Mouse (Mus musculus): ENCODE measurements around the gene Ctsd. TPM values are rescaled to one million over a fixed set of nuclear protein-coding genes. Genes with fewer than 3 reads are reported as not detected.
A peak's percentile ranks its signal among the peaks of the same experiment; 100 is the strongest.

Gene Ctsd
- polyA plus RNA-seq, 1 experiment from 2014 or later = 267 TPM

DNA sequence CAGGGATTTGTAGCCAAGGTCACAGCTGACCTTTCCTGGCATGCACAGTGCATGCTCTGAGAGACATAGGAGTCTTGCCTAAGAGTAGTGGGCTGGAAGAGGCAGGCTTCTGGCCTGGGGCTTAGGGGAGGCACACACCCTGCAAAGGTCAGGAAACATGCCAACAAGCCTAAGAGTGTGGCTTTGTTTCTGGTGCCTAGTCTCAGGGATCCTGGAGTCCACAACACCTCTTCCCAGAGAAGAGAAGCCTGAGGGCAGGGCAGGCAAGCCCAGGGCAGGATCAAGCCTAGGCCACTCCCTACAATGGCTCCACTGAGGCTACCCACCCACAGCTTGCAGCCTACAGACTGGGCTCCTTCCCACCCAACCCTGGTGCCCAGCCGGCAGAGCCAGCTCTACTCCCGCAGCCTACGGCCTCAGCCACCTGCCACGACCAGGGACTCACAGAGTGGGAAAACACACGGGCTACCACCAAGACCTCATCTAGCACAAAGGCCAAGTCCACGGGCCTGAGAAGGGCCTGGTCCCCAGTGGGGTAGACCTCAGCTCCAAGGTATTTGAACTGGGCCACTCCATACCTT lies 1.1 kb downstream of the Ctsd start:
- Histone ChIP-seq H3K4me3 (ENCODE audit: low read depth, low read length) (peak overlapping the region; percentile 64), H3K4me1 (ENCODE audit: control insufficient read depth, insufficient read depth, low read length) (peaks cover 15% of the 10 kb centered on the region), H3K27ac (ENCODE audit: low read length) (no peak overlapping the region), H3K27me3 (ENCODE audit: control insufficient read depth, insufficient read depth, low read length) (no peaks in the 10 kb centered on the region), H3K9me3 (ENCODE audit: control insufficient read depth, low read depth, low read length) (no peaks in the 10 kb centered on the region), H3K4me2 (replicated peaks; ENCODE audit: low read depth, low read length) (peak overlapping the region; percentile 85), H3K36me3 (ENCODE audit: control insufficient read depth, insufficient read depth, low read length) (peaks cover 35% of the 10 kb centered on the region), H3K9ac (replicated peaks; ENCODE audit: low read depth, low read length) (peak overlapping the region; percentile 61)
- WGBS = 45% methylated on average over 6 of the region's 6 CpGs
- ATAC-seq (ENCODE audit: insufficient number of reproducible peaks, insufficient read depth, low FRiP score, low read depth) = no peak

DNA sequence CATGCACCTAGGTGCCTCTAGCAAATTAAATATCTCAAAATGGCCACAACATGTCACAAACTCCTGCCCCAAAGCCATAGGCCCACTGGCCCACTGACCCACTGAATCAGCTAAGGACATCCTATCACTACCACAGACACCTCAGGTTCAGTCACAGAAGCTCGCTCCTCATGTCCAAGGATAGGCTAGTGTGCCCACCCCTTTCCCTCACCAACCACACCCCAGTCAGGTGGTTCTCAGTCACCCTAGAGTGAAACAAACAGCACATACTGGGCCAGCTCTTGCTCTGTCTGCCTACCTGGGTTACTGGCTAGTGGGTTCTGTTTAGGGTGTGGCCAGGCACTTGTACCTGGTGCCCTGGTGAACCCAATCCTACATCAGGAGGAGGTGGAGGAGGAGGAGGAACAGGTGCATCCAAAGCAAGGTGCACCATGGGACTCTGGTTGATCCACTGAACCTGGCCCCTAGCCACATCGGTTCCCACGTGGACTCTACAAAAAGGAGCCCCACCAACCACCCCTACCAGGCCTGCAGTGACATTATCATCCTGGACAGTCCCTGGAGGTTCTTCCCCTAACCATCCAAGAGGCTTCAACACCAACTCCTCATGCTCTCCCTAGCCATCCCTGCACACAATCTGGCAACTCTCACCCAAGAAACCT lies 2.0 kb downstream of the Ctsd start:
- no peaks in the 10 kb centered on the region for H3K27me3 ChIP-seq (ENCODE audit: control insufficient read depth, insufficient read depth, low read length)
- ATAC-seq (ENCODE audit: insufficient number of reproducible peaks, insufficient read depth, low FRiP score, low read depth) = no peak
- peaks cover 42% of the 10 kb centered on the region for H3K36me3 ChIP-seq (ENCODE audit: control insufficient read depth, insufficient read depth, low read length)
- peak overlapping the region; percentile 64; the same call in 1 of the 2 replicates for H3K4me3 ChIP-seq (ENCODE audit: low read depth, low read length)
- peak overlapping the region; percentile 85 for H3K4me2 ChIP-seq (replicated peaks; ENCODE audit: low read depth, low read length)
- H3K4me1 ChIP-seq (ENCODE audit: control insufficient read depth, insufficient read depth, low read length) = peaks cover 15% of the 10 kb centered on the region
- H3K9ac ChIP-seq (replicated peaks; ENCODE audit: low read depth, low read length) = no peak overlapping the region
- H3K27ac ChIP-seq (ENCODE audit: low read length) = no peak overlapping the region; the same call in 1 of the 2 replicates
- H3K9me3 ChIP-seq (ENCODE audit: control insufficient read depth, low read depth, low read length) = no peaks in the 10 kb centered on the region
- 95% methylated on average over 3 of the region's 3 CpGs for WGBS

DNA sequence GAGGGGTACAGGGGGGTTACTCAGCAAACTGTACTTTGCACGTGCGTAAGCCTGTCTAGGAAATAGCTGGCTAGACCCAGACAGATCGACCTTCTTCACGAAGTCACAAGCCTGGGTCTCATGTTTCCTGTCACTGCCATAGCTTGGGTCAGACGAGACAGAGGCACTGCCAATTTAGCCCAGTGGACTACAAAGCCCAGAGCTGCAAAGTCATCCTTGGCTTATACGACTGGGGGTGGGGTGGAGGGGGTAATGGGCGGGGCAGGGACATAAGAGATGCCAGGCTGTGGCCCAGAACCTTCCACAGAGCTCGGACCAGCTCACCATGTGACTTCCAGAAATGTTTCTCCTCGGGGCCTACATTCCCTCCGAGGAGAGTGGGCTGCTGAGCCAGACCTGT lies 3.5 kb downstream of the Ctsd start:
- Histone ChIP-seq H3K4me2 (replicated peaks; ENCODE audit: low read depth, low read length) (no peak overlapping the region), H3K4me1 (ENCODE audit: control insufficient read depth, insufficient read depth, low read length) (peaks cover 15% of the 10 kb centered on the region), H3K27ac (ENCODE audit: low read length) (no peak overlapping the region), H3K9ac (replicated peaks; ENCODE audit: low read depth, low read length) (no peak overlapping the region), H3K4me3 (ENCODE audit: low read depth, low read length) (no peak overlapping the region), H3K9me3 (ENCODE audit: control insufficient read depth, low read depth, low read length) (no peaks in the 10 kb centered on the region), H3K36me3 (ENCODE audit: control insufficient read depth, insufficient read depth, low read length) (peaks cover 57% of the 10 kb centered on the region), H3K27me3 (ENCODE audit: control insufficient read depth, insufficient read depth, low read length) (no peaks in the 10 kb centered on the region)
- no peak for ATAC-seq (ENCODE audit: insufficient number of reproducible peaks, insufficient read depth, low FRiP score, low read depth)
- WGBS = 77% methylated on average over 10 of the region's 10 CpGs

GRCm38 (mm10) chr7:142382567-142382966 lies 5.3 kb downstream of the Ctsd start, which contains the start of gene Gm49369:
Gm49369 (minus strand) TSS chr7:142382667.
- no peak within 1 kb of the TSS for H3K4me2 ChIP-seq (replicated peaks; ENCODE audit: low read depth, low read length)
- H3K4me1 ChIP-seq (ENCODE audit: control insufficient read depth, insufficient read depth, low read length) = peaks cover 15% of the 10 kb centered on the region
- no peaks in the 10 kb centered on the region for H3K27me3 ChIP-seq (ENCODE audit: control insufficient read depth, insufficient read depth, low read length)
- no peaks in the 10 kb centered on the region for H3K9me3 ChIP-seq (ENCODE audit: control insufficient read depth, low read depth, low read length)
- no peak within 1 kb of the TSS for H3K4me3 ChIP-seq (ENCODE audit: low read depth, low read length)
- WGBS = 97% methylated on average over 5 of the region's 5 CpGs
- H3K36me3 ChIP-seq (ENCODE audit: control insufficient read depth, insufficient read depth, low read length) = peaks cover 74% of the 10 kb centered on the region
- H3K9ac ChIP-seq (replicated peaks; ENCODE audit: low read depth, low read length) = no peak within 1 kb of the TSS
- H3K27ac ChIP-seq (ENCODE audit: low read length) = no peak within 1 kb of the TSS
- no peak for ATAC-seq (ENCODE audit: insufficient number of reproducible peaks, insufficient read depth, low FRiP score, low read depth)

DNA sequence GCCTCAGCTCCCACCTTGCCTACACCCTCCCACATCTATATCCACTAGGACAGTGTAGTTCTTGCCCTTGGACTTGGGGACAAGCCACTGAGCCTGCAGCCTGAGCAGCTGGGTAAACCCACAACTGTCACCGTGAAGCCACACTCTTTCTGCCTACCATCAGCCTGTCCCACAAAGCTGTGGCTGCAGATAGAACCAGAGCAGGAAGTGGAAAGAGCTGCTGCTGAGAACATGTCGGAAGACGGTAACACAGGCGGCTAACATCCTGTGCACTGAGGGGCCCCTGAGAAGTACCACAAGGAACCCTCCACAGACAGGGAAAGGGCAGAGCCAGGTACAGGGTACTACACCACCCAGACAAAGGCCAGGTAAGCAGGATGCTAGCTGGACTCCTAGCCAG lies 6.7 kb downstream of the Ctsd start:
- no peaks in the 10 kb centered on the region for H3K9me3 ChIP-seq (ENCODE audit: control insufficient read depth, low read depth, low read length)
- ATAC-seq (ENCODE audit: insufficient number of reproducible peaks, insufficient read depth, low FRiP score, low read depth) = no peak
- WGBS = 91% methylated on average over 4 of the region's 4 CpGs
- H3K4me2 ChIP-seq (replicated peaks; ENCODE audit: low read depth, low read length) = no peak overlapping the region
- no peaks in the 10 kb centered on the region for H3K27me3 ChIP-seq (ENCODE audit: control insufficient read depth, insufficient read depth, low read length)
- peaks cover 87% of the 10 kb centered on the region for H3K36me3 ChIP-seq (ENCODE audit: control insufficient read depth, insufficient read depth, low read length)
- no peak overlapping the region for H3K4me3 ChIP-seq (ENCODE audit: low read depth, low read length)
- H3K9ac ChIP-seq (replicated peaks; ENCODE audit: low read depth, low read length) = no peak overlapping the region
- peaks cover 5% of the 10 kb centered on the region; the same call in 1 of the 2 replicates for H3K4me1 ChIP-seq (ENCODE audit: control insufficient read depth, insufficient read depth, low read length)
- H3K27ac ChIP-seq (ENCODE audit: low read length) = no peak overlapping the region

DNA sequence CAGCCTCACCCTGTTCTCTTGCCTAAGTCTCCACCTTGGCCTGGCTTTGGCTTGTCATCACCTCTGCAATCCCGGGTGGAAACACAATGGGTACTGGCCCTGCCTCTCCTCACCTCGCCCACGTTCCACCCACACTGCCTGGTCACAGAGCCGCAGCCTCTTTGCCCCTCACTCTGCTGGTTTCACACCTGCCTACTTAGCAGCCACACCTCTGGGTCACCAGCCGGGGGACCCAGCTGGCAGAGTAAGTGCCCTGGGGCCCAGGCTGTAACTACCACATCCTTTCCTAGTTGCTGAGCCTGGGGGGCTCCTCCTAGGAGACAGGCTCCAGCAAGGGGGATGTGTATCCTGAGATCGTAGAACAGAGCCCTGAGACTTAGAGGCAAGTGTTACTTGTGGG lies 8.7 kb downstream of the Ctsd start:
- no peak overlapping the region for H3K4me2 ChIP-seq (replicated peaks; ENCODE audit: low read depth, low read length)
- WGBS = 70% methylated on average over 6 of the region's 6 CpGs
- no peak for ATAC-seq (ENCODE audit: insufficient number of reproducible peaks, insufficient read depth, low FRiP score, low read depth)
- peaks cover 79% of the 10 kb centered on the region for H3K36me3 ChIP-seq (ENCODE audit: control insufficient read depth, insufficient read depth, low read length)
- H3K9ac ChIP-seq (replicated peaks; ENCODE audit: low read depth, low read length) = no peak overlapping the region
- H3K4me1 ChIP-seq (ENCODE audit: control insufficient read depth, insufficient read depth, low read length) = no peaks in the 10 kb centered on the region
- no peaks in the 10 kb centered on the region for H3K27me3 ChIP-seq (ENCODE audit: control insufficient read depth, insufficient read depth, low read length)
- H3K4me3 ChIP-seq (ENCODE audit: low read depth, low read length) = no peak overlapping the region
- no peak overlapping the region for H3K27ac ChIP-seq (ENCODE audit: low read length)
- no peaks in the 10 kb centered on the region for H3K9me3 ChIP-seq (ENCODE audit: control insufficient read depth, low read depth, low read length)

DNA sequence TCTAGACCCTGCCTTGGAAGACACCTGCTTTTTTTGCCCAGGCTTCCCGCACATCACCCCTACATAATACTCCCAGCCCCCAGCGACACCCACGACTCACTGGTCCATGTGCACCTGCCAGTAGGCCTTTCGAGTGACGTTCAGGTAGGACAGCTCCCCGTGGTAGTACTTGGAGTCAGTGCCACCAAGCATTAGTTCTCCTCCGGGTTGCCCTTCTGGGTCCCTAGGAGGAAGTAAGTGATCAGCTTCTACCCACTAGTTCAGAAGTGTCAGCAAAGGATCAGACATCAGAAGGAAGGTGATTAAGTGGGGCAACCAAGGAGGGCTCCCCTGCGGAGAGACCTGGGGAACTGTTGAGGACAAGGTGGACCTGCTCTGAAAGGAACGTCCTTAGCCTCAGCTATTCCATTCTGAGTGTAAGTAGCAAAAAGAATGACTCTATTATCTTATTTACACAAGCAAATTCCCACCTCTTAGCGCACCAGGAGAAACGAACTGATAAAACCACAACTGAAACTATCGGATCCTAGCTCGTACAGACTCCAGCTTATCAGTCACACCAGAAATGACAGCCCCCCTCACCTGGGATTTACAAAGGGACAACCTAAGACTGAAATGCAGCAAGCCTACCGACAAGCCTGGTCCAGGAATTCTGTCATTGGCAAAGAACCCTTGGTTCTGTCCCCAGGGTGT lies 10.5 kb downstream of the Ctsd start:
- peak; percentile 16; the same call in 1 of the 2 replicates for ATAC-seq (ENCODE audit: insufficient number of reproducible peaks, insufficient read depth, low FRiP score, low read depth)
- Histone ChIP-seq H3K36me3 (ENCODE audit: control insufficient read depth, insufficient read depth, low read length) (peaks cover 61% of the 10 kb centered on the region), H3K4me3 (ENCODE audit: low read depth, low read length) (no peak overlapping the region)

GRCm38 (mm10) chr7:142376096-142376495 lies 11.7 kb downstream of the Ctsd start:
- 74% methylated on average over 4 of the region's 4 CpGs for WGBS

More for the DNA sequence above, 10.5 kb downstream of the Ctsd start:
- 79% methylated on average over 14 of the region's 14 CpGs for WGBS
- peaks cover 6% of the 10 kb centered on the region for H3K27me3 ChIP-seq (ENCODE audit: control insufficient read depth, insufficient read depth, low read length)
- H3K27ac ChIP-seq (ENCODE audit: low read length) = no peak overlapping the region
- no peak overlapping the region for H3K4me2 ChIP-seq (replicated peaks; ENCODE audit: low read depth, low read length)
- H3K4me1 ChIP-seq (ENCODE audit: control insufficient read depth, insufficient read depth, low read length) = no peaks in the 10 kb centered on the region
- no peak overlapping the region for H3K9ac ChIP-seq (replicated peaks; ENCODE audit: low read depth, low read length)
- no peaks in the 10 kb centered on the region for H3K9me3 ChIP-seq (ENCODE audit: control insufficient read depth, low read depth, low read length)

More at GRCm38 (mm10) chr7:142376096-142376495, 11.7 kb downstream of the Ctsd start:
- H3K9me3 ChIP-seq (ENCODE audit: control insufficient read depth, low read depth, low read length) = no peaks in the 10 kb centered on the region
- peaks cover 18% of the 10 kb centered on the region for H3K27me3 ChIP-seq (ENCODE audit: control insufficient read depth, insufficient read depth, low read length)
- no peak overlapping the region for H3K4me3 ChIP-seq (ENCODE audit: low read depth, low read length)
- ATAC-seq (ENCODE audit: insufficient number of reproducible peaks, insufficient read depth, low FRiP score, low read depth) = no peak
- H3K36me3 ChIP-seq (ENCODE audit: control insufficient read depth, insufficient read depth, low read length) = peaks cover 51% of the 10 kb centered on the region
- H3K27ac ChIP-seq (ENCODE audit: low read length) = no peak overlapping the region
- H3K4me1 ChIP-seq (ENCODE audit: control insufficient read depth, insufficient read depth, low read length) = no peaks in the 10 kb centered on the region
- no peak overlapping the region for H3K9ac ChIP-seq (replicated peaks; ENCODE audit: low read depth, low read length)
- no peak overlapping the region for H3K4me2 ChIP-seq (replicated peaks; ENCODE audit: low read depth, low read length)
